Mouse (Mus musculus): ENCODE measurements at regions not wholly inside any gene's neighbourhood (a gene's known extent, or its start where the extent isn't known, plus 50 kb on each side); places are given as distances from the start of the nearest gene placed in this dataset.

DNA sequence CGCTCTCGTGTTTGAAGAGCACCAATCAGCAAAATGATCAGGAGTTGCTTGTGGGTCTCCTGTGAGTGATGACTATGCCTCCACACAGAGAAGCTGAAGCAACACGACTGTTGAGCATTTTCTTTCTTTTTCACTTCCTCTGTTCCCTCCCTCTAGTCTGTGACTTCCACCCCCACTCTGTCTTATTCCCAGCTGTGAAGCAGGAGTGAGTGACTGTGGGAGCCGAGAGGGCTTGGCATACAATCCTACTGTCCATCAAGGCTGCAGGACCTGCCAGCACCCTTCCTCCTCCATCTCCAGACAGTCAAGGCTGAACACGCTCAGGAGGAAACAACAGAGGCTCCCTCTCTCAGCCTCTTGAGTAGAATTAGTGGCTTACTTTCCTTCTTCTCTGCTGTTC, 401.3 kb downstream of the Plcl1 start:
- no peak for DNase-seq (ENCODE audit: low spot score)

- no peak for DNase-seq (ENCODE audit: low spot score)
Measured at GRCm38 (mm10) chr1:55808724-55809519, 403.2 kb downstream of the Plcl1 start.

GRCm38 (mm10) chr1:55812486-55812885, 406.8 kb downstream of the Plcl1 start:
- no peak for DNase-seq (ENCODE audit: low spot score)

- DNase-seq (ENCODE audit: low spot score): no peak
Measured at GRCm38 (mm10) chr1:55820866-55821500, 415.3 kb downstream of the Plcl1 start.

GRCm38 (mm10) chr1:55822599-55822998, 416.9 kb downstream of the Plcl1 start:
- no peak for DNase-seq (ENCODE audit: low spot score)

GRCm38 (mm10) chr1:55827191-55827590, 421.5 kb downstream of the Plcl1 start:
- no peak for DNase-seq (ENCODE audit: low spot score)

GRCm38 (mm10) chr1:55835281-55835680, 429.6 kb downstream of the Plcl1 start:
- no peak for DNase-seq (ENCODE audit: low spot score)

DNA sequence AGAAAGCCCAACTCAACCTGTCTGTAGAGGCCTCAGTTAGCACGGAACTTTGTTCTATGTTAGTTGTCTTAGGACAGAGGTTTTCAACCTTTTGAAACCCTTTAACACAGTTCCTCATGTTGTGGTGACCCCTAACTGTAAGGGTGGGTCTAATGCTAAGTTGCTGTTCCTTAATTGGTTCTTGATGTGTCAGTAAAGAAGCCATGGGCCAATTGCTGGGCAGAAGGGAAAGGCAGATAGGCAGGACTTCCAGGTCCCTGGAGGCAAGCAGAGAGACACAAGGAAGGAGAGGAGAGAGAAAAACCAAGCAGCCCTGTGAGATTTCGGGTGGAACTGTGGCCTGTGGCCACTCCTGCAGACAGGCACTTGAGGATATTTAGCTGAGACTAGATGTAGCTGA, 431.0 kb downstream of the Plcl1 start:
- DNase-seq (ENCODE audit: low spot score): no peak

DNA sequence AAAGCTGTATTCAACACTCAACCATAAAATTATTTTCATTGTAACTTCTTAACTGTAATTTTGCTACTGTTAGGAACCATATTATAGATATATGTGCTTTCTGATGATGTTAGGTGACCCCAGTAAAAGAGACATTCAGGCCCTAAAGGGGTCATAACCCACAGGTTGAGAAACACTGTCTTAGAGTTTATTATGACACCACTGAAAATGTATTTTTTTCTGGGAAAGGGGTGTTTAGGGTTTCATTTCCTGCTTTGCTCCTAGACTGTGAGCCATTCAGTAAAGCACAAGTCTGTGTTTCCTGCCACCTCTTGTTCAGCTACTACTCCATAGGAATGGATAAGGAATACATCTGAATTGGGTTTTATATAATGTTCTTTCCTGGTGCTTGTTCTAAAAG, 431.6 kb downstream of the Plcl1 start:
- no peak for DNase-seq (ENCODE audit: low spot score)

GRCm38 (mm10) chr1:55838168-55838567, 432.4 kb downstream of the Plcl1 start:
- DNase-seq (ENCODE audit: low spot score): no peak

DNA sequence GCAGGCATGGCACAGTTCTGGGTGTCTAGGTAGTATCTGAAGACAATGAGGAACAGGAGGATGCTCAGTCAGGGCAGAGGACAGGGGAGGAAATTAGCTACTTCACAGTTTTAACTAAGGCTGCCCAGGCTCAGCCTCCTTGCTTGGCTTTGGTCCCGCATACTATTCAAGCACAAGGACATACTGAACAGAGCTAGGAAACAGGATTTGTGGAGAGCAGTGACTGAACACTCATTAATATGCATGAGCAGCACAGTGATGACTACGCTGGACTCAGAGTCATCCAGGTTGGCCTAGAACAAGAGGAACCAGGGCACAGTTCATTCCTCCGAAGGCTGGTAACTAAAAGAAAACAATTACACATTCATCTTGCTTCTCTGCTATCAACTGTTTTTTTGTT, 443.1 kb downstream of the Plcl1 start:
- DNase-seq (ENCODE audit: low spot score): no peak

DNA sequence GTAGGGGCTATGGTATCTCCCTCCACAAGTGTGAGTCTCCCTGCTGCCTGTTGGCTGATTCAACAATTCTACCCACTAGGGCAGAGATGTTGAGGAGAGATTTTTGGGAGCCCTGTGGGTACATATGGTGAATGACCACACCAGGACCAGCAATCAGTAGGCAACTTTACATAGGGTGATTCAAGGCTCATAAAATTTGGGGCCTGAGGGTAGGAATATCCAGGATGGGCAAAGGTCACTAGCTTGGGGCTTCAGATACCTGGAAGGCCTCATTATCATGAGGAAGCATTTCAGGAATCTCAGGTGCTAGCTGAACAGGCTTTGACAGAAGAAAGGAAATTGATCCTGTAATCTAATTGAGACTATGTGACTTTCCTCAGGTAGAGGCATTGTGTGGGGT, 446.6 kb downstream of the Plcl1 start:
- DNase-seq (ENCODE audit: low spot score): no peak

DNA sequence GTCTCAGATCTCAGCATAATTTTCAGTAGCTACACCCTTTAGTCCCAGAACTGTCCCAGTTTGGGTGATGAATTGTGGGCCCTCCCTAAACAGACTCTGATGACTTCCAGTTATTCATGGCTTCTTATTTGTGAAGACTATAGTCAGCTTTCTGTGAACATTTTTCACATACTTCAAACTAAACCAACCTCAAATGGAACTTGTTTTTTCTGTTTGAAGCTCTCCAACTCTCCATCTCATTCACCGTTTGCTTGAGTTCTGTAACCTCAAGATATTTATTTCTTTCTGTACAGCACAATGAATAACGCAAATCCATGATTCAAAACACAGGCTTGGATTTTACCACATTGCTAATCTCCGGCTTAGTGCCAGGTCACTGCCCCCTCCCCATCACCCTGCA, 453.4 kb downstream of the Plcl1 start:
- no peak for DNase-seq (ENCODE audit: low spot score)

- no peak for DNase-seq (ENCODE audit: low spot score)
Measured at GRCm38 (mm10) chr1:55863113-55863512, 457.4 kb downstream of the Plcl1 start.

GRCm38 (mm10) chr1:55865274-55865673, 459.6 kb downstream of the Plcl1 start:
- DNase-seq (ENCODE audit: low spot score): no peak

GRCm38 (mm10) chr1:55866677-55867076, 461.0 kb downstream of the Plcl1 start:
- DNase-seq (ENCODE audit: low spot score): no peak

DNA sequence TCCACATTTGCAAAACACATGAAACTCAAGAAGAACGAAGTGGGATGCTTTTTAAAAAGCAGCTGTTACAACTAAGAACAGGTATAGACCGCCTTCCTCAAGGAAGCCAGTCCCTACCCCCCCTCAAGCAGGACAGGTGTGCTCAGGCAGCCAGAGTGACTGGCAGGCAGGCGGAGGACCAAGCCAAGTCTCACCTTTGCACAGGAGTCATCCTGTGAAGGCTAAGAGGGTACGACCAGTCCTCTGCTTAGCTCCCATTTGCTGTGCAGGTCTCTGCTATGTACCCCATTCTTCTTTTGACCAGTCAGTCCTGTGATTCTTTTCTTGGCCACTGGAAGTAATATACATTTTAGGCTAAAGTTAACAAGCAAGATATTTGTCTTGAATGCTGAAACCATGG, 467.9 kb downstream of the Plcl1 start:
- DNase-seq (ENCODE audit: low spot score): no peak

DNA sequence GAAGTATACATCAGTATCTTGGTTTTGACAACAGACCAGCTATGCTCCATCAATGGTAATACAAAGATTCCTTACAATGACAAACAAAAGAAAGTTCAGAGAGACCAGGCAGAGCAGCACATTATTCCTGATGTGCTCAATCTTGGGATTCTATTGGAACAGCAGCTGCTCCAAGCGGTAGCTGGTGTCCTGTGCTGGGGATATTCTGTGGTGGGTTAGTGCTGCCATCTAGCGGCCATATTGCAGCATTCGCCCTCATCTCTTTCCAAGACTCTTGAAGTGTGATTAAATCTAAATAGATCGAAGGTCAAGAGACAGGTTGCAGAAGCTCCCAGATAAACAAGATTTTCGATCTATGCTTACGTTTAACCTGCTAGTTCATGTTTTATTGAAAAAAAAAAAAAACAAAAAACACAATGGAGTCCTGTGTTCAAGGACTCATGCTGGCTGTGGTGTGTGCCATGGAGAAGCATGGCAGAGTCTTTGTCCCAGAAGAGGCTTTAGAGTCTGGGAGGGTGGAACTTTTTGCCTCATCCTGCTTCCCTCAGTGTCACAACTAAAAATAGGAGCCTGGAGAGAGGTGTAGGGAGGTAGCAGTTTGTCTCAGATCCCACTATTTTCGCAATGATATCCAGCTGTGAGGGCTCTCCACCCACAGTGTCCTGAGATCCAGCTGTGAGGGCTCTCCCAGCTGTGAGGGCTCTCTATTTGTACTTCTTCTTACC, 468.6 kb downstream of the Plcl1 start:
- no peak for DNase-seq (ENCODE audit: low spot score)

DNA sequence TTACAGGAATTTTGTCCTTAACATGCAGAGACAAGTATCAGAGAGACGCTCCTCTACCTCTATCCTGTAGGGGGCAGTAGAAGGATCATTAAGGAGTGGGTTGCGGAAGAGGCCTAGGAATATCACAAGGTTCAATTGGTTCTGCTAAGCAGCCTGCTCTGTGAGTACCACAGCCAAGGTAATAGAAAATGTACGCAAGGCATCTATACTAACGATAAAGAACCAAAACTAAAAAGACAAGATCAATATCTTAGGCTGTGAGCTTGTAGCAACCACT, 469.1 kb downstream of the Plcl1 start:
- DNase-seq (ENCODE audit: low spot score): no peak

- DNase-seq (ENCODE audit: low spot score): no peak
Measured at GRCm38 (mm10) chr1:55884576-55884975, 478.9 kb downstream of the Plcl1 start.

DNA sequence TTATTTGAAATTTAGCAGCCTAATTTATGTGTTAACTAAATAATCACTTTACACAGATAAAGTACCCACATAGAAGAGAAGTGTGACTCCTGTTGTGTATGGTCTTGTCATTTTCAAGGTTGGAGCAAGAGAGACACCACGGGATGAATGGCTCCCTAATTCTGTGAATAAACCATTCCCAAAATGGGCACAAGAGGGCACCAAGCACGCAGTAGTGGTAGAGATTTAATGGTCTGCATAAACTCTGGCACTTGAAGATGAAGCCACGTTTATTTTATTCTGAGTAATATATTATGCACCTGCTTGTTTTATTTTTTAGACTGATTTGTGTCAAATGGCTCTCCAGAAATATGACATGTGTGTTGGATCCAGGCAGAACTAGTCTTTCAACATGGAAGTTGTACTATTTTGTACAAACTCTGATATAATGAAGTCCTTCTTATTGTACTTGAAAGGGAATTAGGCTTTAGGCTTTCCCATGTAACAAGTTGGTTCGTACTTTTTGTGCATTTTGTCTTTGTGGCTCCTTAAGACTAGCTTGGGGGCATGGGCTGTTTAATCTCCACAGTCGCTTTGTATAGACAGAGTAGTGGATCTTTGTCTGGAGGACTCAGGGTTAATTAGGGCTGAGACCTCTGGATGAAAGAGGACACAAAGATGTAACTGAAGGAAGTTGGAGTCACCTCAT, 480.8 kb downstream of the Plcl1 start:
- no peak for DNase-seq (ENCODE audit: low spot score)

GRCm38 (mm10) chr1:55887386-55887785, 481.7 kb downstream of the Plcl1 start:
- DNase-seq (ENCODE audit: low spot score): no peak

Measured in urinary bladder, adult 2 months (tissue).